Mouse (Mus musculus) urinary bladder, adult 2 months (tissue): Measurements from ENCODE around the gene Fam174b. TPM values are rescaled to one million over a fixed set of nuclear protein-coding genes. Genes with fewer than 3 reads are reported as not detected.

Source experiments
- DNase-seq: peaks from one replicate; pipeline ENCODE4 v3.0.0; 2022; ENCODE audit warnings: low spot score
- polyA plus RNA-seq: library from polyadenylated mRNA; depleted of rRNA; stranded (reverse); fragments of >200 nt; gene quantifications from 2 replicates; pipeline ENCODE4 v1.2.3, GENCODE M21; 2012; rRNA removed

Fam174b gene
- 49.2 and 52.9 TPM in 2 replicates for polyA plus RNA-seq

GRCm38 (mm10) chr7:73740111-73741035 is at the start of gene Fam174b:
TSS of gene Fam174b (plus strand) at chr7:73740302.
- peak; percentile 50 for DNase-seq

DNA sequence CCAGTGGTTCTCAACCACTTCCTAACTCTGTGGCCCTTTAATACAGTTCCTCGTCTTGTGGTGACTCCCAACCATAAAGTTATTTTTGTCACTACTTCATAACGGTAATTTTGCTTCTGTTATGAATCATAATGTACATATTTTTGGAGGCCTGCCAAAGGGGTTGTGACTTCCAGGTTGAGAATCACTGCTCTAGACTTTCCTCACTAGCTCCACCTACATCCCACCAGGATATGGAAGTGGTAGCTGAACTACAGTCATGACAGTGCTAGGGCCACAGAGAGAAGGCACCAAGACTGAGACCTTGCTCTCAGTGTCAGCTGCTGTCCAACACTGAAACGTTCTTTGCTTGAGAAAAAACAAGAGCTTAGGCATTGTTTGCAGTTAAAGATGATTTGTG is 43.0 kb upstream of the Fam174b start:
- DNase-seq, result no peak

GRCm38 (mm10) chr7:73704305-73704704 is 35.8 kb upstream of the Fam174b start:
- no peak for DNase-seq

DNA sequence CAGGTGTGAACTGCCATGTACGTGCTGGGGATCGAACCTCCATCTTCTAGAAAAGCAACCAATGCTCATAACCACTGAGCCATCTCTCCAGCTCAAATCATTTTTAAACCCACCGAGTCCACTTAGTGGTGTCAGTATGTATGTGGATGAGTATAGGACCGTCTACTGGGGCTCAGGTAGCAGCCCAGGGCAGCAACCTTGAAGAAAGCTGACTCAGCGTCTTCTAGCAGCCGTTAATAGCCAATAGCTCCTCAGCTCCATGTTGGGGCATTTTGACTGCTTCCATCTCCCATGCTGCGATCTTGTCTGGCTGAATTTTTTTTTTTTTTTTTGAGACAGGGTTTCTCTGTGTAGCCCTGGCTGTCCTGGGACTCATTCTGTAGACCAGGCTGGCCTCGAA is 26.6 kb upstream of the Fam174b start:
- DNase-seq, result no peak

GRCm38 (mm10) chr7:73715928-73716749 is 24.0 kb upstream of the Fam174b start:
- no peak for DNase-seq

DNA sequence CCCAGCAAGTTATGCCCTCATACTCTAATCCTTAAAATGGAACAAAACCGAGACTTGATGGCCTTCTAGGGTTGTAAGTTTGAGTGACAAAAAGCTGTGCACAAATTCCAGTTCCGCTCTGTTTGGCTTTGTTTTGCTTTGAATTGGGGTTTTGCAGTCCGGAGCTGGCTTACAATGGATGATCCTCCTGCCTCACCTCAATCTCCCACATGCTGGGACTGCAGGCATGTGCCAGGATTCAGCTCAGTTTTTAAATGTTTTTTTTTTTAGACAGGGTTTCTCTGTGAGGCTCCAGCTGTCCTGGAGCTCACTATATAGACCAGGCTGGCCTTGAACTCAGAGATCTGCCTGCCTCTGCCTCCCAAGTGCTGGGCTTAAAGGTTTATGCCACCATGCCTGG is 23.3 kb upstream of the Fam174b start:
- no peak for DNase-seq

DNA sequence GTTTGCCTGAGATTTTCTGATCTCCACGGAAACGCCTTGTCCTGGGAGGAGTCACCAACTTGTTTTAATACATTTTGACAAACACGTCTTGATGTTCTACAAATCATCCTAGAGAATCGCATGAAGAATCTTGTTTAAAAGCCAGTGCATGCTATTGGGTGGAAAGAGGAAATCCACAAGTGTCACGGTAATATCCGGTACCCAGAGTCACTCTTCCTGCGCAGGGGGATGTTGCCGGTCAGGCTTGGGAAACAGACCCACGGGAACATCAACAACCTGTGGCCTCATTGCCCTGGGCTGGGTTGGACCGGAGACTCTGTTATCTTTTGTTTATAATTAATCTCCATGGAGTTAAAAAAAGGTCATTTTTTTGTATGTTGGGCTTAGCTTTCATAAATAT is 22.1 kb upstream of the Fam174b start:
- DNase-seq, result no peak

DNA sequence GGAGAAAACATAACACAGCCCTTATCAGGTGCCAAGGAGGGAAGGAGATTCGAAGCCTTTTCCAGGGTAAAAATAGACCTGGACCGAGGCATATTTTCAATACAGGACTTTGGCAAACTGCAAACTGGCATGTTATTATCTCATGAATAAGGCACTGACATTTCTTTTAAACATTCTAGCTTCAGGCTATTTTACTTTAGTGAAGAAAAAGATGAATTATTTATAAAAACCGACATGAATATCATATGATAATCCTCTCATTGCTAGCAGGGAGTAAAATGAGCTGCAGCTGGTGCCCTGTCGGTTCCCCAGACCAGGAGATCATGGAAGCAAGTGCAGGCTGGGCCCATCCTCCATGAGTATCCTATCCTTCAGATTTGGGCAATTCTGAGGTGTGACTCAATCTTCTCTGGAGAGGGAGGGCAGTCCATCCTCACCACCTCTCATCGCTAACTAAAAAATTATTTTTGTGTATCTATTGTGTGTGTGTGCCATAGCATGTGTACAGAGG is 21.6 kb upstream of the Fam174b start:
- no peak for DNase-seq

DNA sequence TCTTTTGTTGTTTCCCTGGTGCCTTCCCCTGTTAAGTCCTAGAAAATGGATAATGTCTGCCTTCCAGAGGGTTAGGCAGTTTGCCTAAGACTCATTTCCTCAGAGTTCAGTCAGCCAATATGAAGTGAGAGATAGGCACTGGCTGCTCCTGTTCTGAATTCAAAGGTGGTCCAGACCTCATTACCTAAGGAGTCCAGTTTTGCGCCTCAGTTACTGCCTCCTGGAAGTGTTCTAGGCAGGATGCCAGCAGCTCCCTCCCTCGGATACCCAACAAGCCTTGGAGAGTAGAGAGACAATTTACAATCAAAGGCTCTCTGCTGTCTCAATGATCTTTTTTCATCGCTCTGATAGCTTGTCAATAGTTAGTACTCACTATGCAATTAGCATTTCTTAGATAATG is 19.1 kb upstream of the Fam174b start:
- no peak for DNase-seq

- DNase-seq, result no peak
These were observed 18.3 kb upstream of the Fam174b start for GRCm38 (mm10) chr7:73721764-73722163.

GRCm38 (mm10) chr7:73729913-73730312 is 10.2 kb upstream of the Fam174b start:
- no peak for DNase-seq

DNA sequence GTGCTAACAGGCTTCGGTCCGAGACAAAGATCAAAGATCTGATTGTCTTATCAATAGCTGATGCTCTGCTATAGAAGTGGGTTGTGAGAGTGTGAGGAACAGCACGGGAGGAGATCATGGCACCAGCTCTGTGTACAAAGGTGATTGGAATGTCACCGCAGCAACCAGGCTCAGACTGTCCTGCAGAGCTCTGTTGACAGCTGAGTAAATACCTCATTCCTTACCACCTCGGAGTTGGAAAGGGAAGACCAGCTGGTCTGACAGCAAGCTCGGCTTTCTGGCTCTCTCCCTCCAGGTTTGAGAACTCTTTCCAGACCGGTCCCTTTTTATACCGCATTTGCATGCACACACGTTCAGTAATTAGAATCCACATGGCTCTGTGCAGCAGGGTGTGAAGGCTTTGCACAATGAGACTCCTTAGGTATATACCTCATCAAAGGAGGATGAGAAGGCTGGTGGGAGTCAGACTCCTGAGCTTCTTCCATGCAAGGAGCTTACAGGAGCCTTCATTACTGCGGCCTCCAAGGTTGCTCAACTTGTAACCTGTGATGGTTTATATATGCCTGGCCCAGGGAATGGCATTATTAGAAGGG is 9.6 kb upstream of the Fam174b start:
- no peak for DNase-seq

- DNase-seq, result no peak
These were observed 4.1 kb upstream of the Fam174b start for GRCm38 (mm10) chr7:73736046-73736445.

GRCm38 (mm10) chr7:73741392-73741791 is 1.3 kb downstream of the Fam174b start:
- no peak for DNase-seq

- no peak for DNase-seq
These were observed 1.7 kb downstream of the Fam174b start for GRCm38 (mm10) chr7:73741841-73742240.

DNA sequence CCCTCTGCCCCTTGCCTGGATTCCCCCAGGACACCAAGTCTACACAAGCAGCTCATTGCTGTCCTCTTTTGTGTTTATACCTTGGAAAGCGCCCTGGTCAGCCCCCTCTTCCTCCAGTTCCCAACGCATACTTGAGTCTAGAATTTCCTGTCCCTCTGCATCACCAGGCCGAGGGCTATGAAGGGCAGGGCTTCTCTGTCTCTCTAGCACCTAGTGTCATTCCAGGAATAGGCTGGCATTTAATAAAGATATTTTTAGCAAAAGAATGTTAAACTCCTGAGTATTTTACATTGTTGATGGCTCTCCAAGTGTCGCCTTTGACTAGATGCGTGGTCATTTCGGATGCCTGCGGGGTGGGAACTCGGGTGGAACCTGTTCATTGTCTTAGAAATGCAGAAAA is 3.0 kb downstream of the Fam174b start:
- DNase-seq, result no peak

DNA sequence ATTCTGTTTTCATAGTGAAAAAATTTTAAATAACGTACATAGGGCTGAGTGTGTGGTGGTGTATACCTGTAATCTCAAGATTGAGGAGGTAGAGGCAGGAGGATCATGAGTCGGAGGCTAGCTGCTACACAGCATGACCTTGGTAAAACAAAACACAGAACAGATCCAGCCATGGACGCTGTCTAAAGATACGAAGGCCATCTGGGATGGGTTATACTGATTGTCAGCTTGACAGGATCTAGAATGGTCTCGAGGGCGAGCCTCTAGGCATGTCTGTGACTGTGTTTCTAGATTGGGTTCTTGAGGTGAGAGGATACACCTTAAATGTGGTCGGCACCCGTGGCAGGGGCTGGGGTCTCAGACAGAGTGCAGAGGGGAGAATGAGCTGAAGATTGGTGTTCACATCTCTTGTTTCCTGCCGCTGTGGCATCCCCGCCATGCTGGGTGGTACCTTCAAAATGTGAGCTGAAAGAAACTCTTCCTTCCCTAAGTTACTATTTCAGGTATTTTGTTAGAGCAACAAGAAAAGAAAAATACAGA is 3.8 kb downstream of the Fam174b start:
- no peak for DNase-seq

DNA sequence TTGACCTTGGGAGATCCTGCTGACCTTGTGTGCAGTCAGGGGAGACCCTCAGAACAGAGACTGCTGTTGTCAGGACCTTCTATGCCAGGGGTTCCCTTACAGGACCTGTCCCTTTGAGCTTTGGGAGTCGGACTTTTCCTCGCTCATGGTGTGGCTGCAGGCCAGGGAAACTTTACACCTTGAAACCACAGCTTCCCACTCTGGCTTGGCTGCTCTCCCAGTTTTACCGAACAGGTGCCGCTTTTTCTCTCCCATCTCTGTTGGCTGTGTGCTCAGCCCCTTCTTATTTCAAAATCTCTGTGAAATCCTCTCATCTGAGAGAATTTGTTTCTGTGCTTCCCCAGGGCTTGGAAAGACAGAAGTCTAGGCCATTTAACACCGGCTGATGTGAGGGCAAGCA is 5.8 kb downstream of the Fam174b start:
- DNase-seq, result no peak

GRCm38 (mm10) chr7:73746836-73747235 is 6.7 kb downstream of the Fam174b start:
- DNase-seq, result no peak

DNA sequence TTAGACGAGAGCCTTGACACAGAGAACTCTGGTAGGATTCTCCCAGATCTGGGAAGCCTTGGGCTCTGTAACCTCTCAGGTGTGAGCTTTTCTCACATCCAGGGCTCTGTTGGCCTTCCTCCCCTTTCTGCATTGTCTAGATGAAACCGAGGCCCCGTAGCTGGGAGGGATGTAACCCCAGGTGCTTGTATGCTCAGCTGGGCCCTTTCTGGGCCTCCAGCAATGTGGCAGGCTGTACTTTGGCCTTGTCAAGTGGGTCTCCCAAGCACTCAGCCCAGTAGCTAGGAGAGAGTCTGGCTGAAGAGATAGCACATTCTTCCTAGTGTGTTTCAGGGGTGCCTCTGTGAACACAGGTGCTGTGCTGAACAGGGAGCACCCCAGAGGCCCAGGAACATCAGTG is 7.4 kb downstream of the Fam174b start:
- DNase-seq, result no peak

DNA sequence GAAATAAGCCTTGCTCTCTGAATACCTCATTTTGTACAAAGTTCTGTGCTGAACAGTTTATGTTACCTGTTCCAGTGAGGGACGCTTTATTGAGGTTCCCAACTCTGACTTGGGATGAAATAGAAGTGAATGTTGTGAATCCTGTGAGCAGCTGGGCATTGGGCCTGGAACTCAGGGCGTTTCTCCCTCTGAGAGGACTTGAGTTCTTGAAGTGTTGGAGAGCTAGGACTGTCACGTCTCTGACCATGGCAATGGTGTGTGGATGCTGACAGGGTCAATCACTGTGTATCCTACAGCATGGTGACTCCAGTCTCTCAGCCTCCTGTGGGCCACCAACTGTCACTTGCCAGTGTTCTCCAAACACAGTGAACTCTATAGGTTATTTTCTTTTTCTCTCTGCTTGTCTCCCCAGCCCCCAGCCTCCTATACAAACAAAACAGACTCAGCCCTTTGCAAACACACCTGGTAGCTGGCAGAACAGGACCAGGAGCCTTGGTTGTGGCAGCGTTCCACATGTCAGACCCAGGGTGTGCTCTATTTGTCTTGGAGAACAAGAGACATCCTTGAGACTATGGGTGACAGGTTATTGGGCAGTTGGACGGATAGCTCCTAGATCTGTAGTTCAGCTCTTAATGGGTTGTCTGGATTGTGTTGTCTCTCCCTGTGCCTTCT is 8.5 kb downstream of the Fam174b start:
- no peak for DNase-seq
